In the genomic region with DNA sequence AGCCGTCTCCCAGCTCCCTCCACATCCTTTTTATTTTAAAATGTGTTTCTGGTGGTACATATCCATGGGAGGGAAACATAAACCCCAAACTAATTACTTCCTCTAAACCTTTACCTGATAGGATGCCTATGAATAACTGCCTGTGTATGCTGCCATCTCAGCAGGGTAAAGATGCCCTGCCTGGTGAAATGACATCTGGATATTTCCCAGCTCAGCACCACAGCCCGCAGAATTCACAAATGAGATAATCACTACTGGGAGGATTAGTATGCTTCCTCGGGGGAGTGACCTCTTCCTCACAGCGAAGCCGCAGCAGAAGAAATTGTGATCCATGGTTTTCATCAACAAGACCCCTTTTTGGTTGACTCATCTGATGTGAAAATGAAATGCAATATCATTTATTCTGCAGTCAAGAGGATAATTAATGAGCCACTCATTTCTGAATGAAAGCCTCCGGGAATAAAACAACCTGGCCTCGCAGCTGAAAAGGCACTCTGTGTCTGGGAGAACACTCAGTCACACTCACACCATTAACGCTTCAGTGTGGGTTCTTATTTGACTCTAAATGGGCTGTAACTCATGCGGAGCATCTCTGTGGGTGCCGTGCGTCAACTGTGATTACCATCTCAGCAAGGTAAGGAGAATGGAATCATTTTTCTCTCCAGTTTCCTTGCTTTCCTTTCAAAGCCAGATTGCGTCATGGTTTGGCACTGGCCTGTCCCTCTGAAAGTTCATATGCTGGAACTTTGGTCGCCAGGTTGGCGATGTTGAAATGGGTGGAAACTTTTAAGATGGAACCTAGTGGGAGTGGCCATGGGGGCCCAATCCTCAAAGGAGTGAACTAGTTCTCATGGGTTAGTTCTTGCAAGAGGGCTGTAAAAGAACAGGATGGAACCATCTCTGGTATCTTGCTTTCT, we compare ENCODE assay signal across 20 mouse cellular contexts. TPM values are rescaled to one million over a fixed set of nuclear protein-coding genes. Genes with fewer than 3 reads are reported as not detected.
DNase-seq lines count a peak whose midpoint lies in the region; ATAC-seq lines count a peak whose summit lies in the region.
"Had no signal": no experiment of that assay in that cellular context is flagged by ENCODE, and none has a peak within 500 bp of the region (broad histone marks: within the 10 kb centered on the region; RNA-seq: fewer than 3 reads in every experiment).

No protein-coding gene starts in this region.

- H3K4me1 ChIP-seq in forebrain, embryonic 12.5 days: peaks cover 9% of the 10 kb centered on the region
- H3K4me1 ChIP-seq in forebrain, embryonic 10.5 days: 0 out of 2 replicates have a peak, but pooled peaks cover 7% of the 10 kb centered on the region
- peaks cover 7% of the 10 kb centered on the region; the same call in 1 of the 2 replicates for H3K4me1 ChIP-seq in midbrain, embryonic 12.5 days
- no peaks in the 10 kb centered on the region for H3K4me1 ChIP-seq in midbrain, embryonic 11.5 days (ENCODE audit: control insufficient read depth, insufficient read depth, low read length)
- H3K4me1 ChIP-seq in midbrain, embryonic 14.5 days (ENCODE audit: control insufficient read depth, insufficient read depth, low read length): no peaks in the 10 kb centered on the region
- H3K4me1 ChIP-seq: embryonic facial prominence, embryonic 10.5 days; heart, embryonic 15.5 days; limb, embryonic 10.5 days; megakaryocyte, embryonic 14.5 days had no signal

- H3K9ac ChIP-seq in forebrain, embryonic 12.5 days: no peak overlapping the region
- no peak overlapping the region for H3K9ac ChIP-seq in midbrain, embryonic 12.5 days (replicated peaks)
- H3K9ac ChIP-seq in midbrain, embryonic 11.5 days (ENCODE audit: low read length): no peak overlapping the region
- no peak overlapping the region for H3K9ac ChIP-seq in midbrain, embryonic 14.5 days (replicated peaks; ENCODE audit: low read length)
- H3K9ac ChIP-seq: heart, embryonic 15.5 days; liver, embryonic 14.5 days had no signal

- DNase-seq in forebrain, embryonic 10.5 days (ENCODE audit: extremely low spot score, low spot score): no peak
- no peak for DNase-seq in midbrain, embryonic 11.5 days (ENCODE audit: low spot score, missing footprints)
- DNase-seq in midbrain, embryonic 14.5 days: peak; percentile 41
- no peak for DNase-seq in natural killer cell, adult 2 months (ENCODE audit: low spot score in 2 of 2)
- no peak for DNase-seq in B cell, adult 2 months
- DNase-seq: cerebellum, postnatal 14 days; heart, adult 11 months; kidney, adult 8-10 months; lung, postnatal 10 days; thymus, postnatal 14 days had no signal

- H3K4me3 ChIP-seq in forebrain, embryonic 12.5 days (replicated peaks): no peak overlapping the region
- H3K4me3 ChIP-seq in forebrain, embryonic 10.5 days: no peak overlapping the region
- no peak overlapping the region for H3K4me3 ChIP-seq in midbrain, embryonic 12.5 days
- no peak overlapping the region for H3K4me3 ChIP-seq in midbrain, embryonic 11.5 days (ENCODE audit: low read depth, low read length)
- H3K4me3 ChIP-seq in midbrain, embryonic 14.5 days (replicated peaks; ENCODE audit: low read depth, low read length): no peak overlapping the region
- H3K4me3 ChIP-seq: embryonic facial prominence, embryonic 10.5 days; erythroblast, embryonic 14.5 days; heart, embryonic 15.5 days; limb, embryonic 10.5 days; megakaryocyte, embryonic 14.5 days had no signal

- H3K27ac ChIP-seq in forebrain, embryonic 12.5 days: 0 out of 2 replicates have a peak overlapping the region, but pooled peaks have one; percentile 31
- no peak overlapping the region for H3K27ac ChIP-seq in forebrain, embryonic 10.5 days
- H3K27ac ChIP-seq in midbrain, embryonic 12.5 days (replicated peaks): 0 out of 2 replicates have a peak overlapping the region, but pooled peaks have one; percentile 25
- no peak overlapping the region for H3K27ac ChIP-seq in midbrain, embryonic 11.5 days (ENCODE audit: low read depth, low read length)
- no peak overlapping the region for H3K27ac ChIP-seq in midbrain, embryonic 14.5 days (replicated peaks; ENCODE audit: low read depth, low read length)
- H3K27ac ChIP-seq: embryonic facial prominence, embryonic 10.5 days; heart, embryonic 15.5 days; limb, embryonic 10.5 days; liver, embryonic 14.5 days had no signal

- no peaks in the 10 kb centered on the region for H3K27me3 ChIP-seq in forebrain, embryonic 12.5 days
- H3K27me3 ChIP-seq in forebrain, embryonic 10.5 days (ENCODE audit: poor library complexity, severe bottlenecking): no peaks in the 10 kb centered on the region
- H3K27me3 ChIP-seq in midbrain, embryonic 12.5 days: 0 out of 2 replicates have a peak, but pooled peaks cover 4% of the 10 kb centered on the region
- no peaks in the 10 kb centered on the region for H3K27me3 ChIP-seq in midbrain, embryonic 11.5 days (ENCODE audit: control insufficient read depth, insufficient read depth, low read length)
- H3K27me3 ChIP-seq in midbrain, embryonic 14.5 days (ENCODE audit: control insufficient read depth, insufficient read depth, low read length): no peaks in the 10 kb centered on the region
- H3K27me3 ChIP-seq: heart, embryonic 15.5 days had no signal

- H3K4me2 ChIP-seq in forebrain, embryonic 12.5 days: no peak overlapping the region
- H3K4me2 ChIP-seq in midbrain, embryonic 12.5 days (replicated peaks): no peak overlapping the region
- H3K4me2 ChIP-seq in midbrain, embryonic 11.5 days: no peak overlapping the region
- H3K4me2 ChIP-seq in midbrain, embryonic 14.5 days (ENCODE audit: low read length): no peak overlapping the region
- H3K4me2 ChIP-seq: heart, embryonic 15.5 days had no signal

- 52% methylated on average over 14 of the region's 14 CpGs for WGBS in forebrain, embryonic 12.5 days
- 86% methylated on average over 14 of the region's 14 CpGs for WGBS in forebrain, embryonic 10.5 days
- WGBS in midbrain, embryonic 12.5 days: 65% methylated on average over 14 of the region's 14 CpGs
- 75% methylated on average over 14 of the region's 14 CpGs for WGBS in midbrain, embryonic 11.5 days
- WGBS in midbrain, embryonic 14.5 days: 53% methylated on average over 14 of the region's 14 CpGs

- ATAC-seq in forebrain, embryonic 12.5 days (ENCODE audit: low FRiP score): no peak
- no peak for ATAC-seq in midbrain, embryonic 12.5 days (ENCODE audit: low FRiP score, low read depth)
- no peak for ATAC-seq in midbrain, embryonic 11.5 days (ENCODE audit: low FRiP score)
- no peak for ATAC-seq in midbrain, embryonic 14.5 days (ENCODE audit: low FRiP score, low TSS enrichment)

- no peaks in the 10 kb centered on the region for H3K9me3 ChIP-seq in forebrain, embryonic 12.5 days
- H3K9me3 ChIP-seq in forebrain, embryonic 10.5 days: no peaks in the 10 kb centered on the region
- H3K9me3 ChIP-seq in midbrain, embryonic 12.5 days: no peaks in the 10 kb centered on the region
- no peaks in the 10 kb centered on the region for H3K9me3 ChIP-seq in midbrain, embryonic 11.5 days (ENCODE audit: control insufficient read depth, low read length)
- no peaks in the 10 kb centered on the region for H3K9me3 ChIP-seq in midbrain, embryonic 14.5 days (ENCODE audit: control insufficient read depth, low read length)
- H3K9me3 ChIP-seq: embryonic facial prominence, embryonic 10.5 days; heart, embryonic 15.5 days; limb, embryonic 10.5 days had no signal

- H3K36me3 ChIP-seq in forebrain, embryonic 12.5 days (replicated peaks): no peaks in the 10 kb centered on the region
- no peaks in the 10 kb centered on the region for H3K36me3 ChIP-seq in forebrain, embryonic 10.5 days (replicated peaks)
- H3K36me3 ChIP-seq in midbrain, embryonic 12.5 days: no peaks in the 10 kb centered on the region
- no peaks in the 10 kb centered on the region for H3K36me3 ChIP-seq in midbrain, embryonic 11.5 days (ENCODE audit: control insufficient read depth, insufficient read depth, low read length)
- H3K36me3 ChIP-seq in midbrain, embryonic 14.5 days (ENCODE audit: control insufficient read depth, insufficient read depth, low read length): no peaks in the 10 kb centered on the region
- H3K36me3 ChIP-seq: embryonic facial prominence, embryonic 10.5 days; heart, embryonic 15.5 days; limb, embryonic 10.5 days had no signal

RNA-seq across cellular contexts. Expression of a gene that starts 36.1 kb away (rescaled TPM):
- 1.1 and 2.1 TPM in 2 replicates for polyA plus RNA-seq in forebrain, embryonic 12.5 days (2016; fragmentation: Nextera tagmentation; extraction: Ambion mirVana)
- polyA plus RNA-seq in forebrain, embryonic 10.5 days (2016; fragmentation: Nextera tagmentation; extraction: Ambion mirVana): 0.73 and 1.2 TPM in 2 replicates
- 0.31 TPM in 1 of 2 replicates, not detected in the other for polyA plus RNA-seq in midbrain, embryonic 12.5 days (2016; fragmentation: Nextera tagmentation; extraction: Ambion mirVana)
- not detected in 2 replicates for polyA plus RNA-seq in midbrain, embryonic 11.5 days (2014; fragmentation: Nextera tagmentation; extraction: Ambion mirVana)
- polyA plus RNA-seq in midbrain, embryonic 14.5 days (2014; fragmentation: Nextera tagmentation; extraction: Ambion mirVana): 0.50 and 0.89 TPM in 2 replicates
- polyA plus RNA-seq: erythroblast, embryonic 14.5 days; large intestine, adult 2 months; limb, embryonic 10.5 days; spleen, adult 2 months had no signal

Comparison
In these comparisons a context has a peak if more than half of its experiments do, and no peak if none do; other contexts are left out.
1. H3K27ac ChIP-seq: peak in forebrain, embryonic 12.5 days (single experiment) and midbrain, embryonic 12.5 days (single experiment); none in forebrain, embryonic 10.5 days (single experiment), midbrain, embryonic 11.5 days (single experiment) and midbrain, embryonic 14.5 days (single experiment).